Mouse (Mus musculus) MEL (cell line): ENCODE results near the gene Gpatch3. TPM values are rescaled to one million over a fixed set of nuclear protein-coding genes. Genes with fewer than 3 reads are reported as not detected.

Source experiments
- DNase-seq: peaks from one replicate; pipeline ENCODE4 v3.0.0; 2011; ENCODE audit warnings: low read depth, low spot score
- H3K27ac ChIP-seq: 2 replicates; pipeline ENCODE4 v1.5.1; 2012; ENCODE audit warnings: low read depth, mild to moderate bottlenecking, control low read depth, low read length, moderate library complexity; ENCODE audit not compliant: control insufficient read depth
- H3K27me3 ChIP-seq, 2 experiments: fragments of 150-350 bp in 1 of 2; sonication (generic) in 1 of 2; 2 replicates each; pipeline ENCODE4 v1.6.1; 2012; ENCODE audit warnings: low read length in 2 of 2, mild to moderate bottlenecking in 2 of 2, improper control_type of control experiment in 1 of 2, moderate library complexity in 1 of 2; ENCODE audit not compliant: insufficient read depth in 2 of 2, control insufficient read depth in 1 of 2
- H3K36me3 ChIP-seq, 2 experiments: 2 replicates each; pipeline ENCODE4 v1.6.1; 2012 to 2014; ENCODE audit warnings: low read length in 2 of 2, improper control_type of control experiment in 1 of 2, inconsistent platforms in 1 of 2, mild to moderate bottlenecking in 1 of 2; ENCODE audit not compliant: insufficient read depth in 2 of 2, control insufficient read depth in 1 of 2
- H3K4me1 ChIP-seq, 2 experiments: fragments of 150-350 bp in 1 of 2; sonication (generic) in 1 of 2; 2 replicates each; pipeline ENCODE4 v1.6.1; 2012; ENCODE audit warnings: low read length in 2 of 2, improper control_type of control experiment in 1 of 2, mild to moderate bottlenecking in 1 of 2; ENCODE audit not compliant: insufficient read depth in 2 of 2, control insufficient read depth in 1 of 2
- H3K4me3 ChIP-seq, 2 experiments: fragments of 150-350 bp in 1 of 2; sonication (generic) in 1 of 2; 2 replicates each; pipeline ENCODE4 v1.5.1; 2012; ENCODE audit warnings: low read depth in 2 of 2, low read length in 2 of 2, mild to moderate bottlenecking in 2 of 2, moderate library complexity in 2 of 2, control low read depth in 1 of 2, improper control_type of control experiment in 1 of 2; ENCODE audit not compliant: control insufficient read depth in 1 of 2, insufficient read depth in 1 of 2
- H3K79me2 ChIP-seq: 2 replicates; pipeline ENCODE4 v1.6.1; 2012; ENCODE audit warnings: mild to moderate bottlenecking, low read length, moderate library complexity; ENCODE audit not compliant: control insufficient read depth, poor library complexity, insufficient read depth
- H3K9ac ChIP-seq: 2 replicates; pipeline ENCODE4 v1.6.1; 2012; ENCODE audit warnings: low read depth, mild to moderate bottlenecking, control low read depth, low read length, moderate library complexity; ENCODE audit not compliant: control insufficient read depth, poor library complexity, severe bottlenecking
- H3K9me3 ChIP-seq: fragments of 150-350 bp; sonication (generic); replicated peaks from 2 replicates; pipeline ENCODE4 v1.6.1; 2012; ENCODE audit warnings: mild to moderate bottlenecking, low read length, improper control_type of control experiment, moderate library complexity; ENCODE audit not compliant: insufficient read depth
- E2F4 ChIP-seq: IDR thresholded peaks from 2 replicates; pipeline ENCODE4 v1.6.1; 2011; ENCODE audit warnings: low read depth, low read length, improper control_type of control experiment, borderline replicate concordance
- ETS1 ChIP-seq: IDR thresholded peaks from 2 replicates; pipeline ENCODE4 v1.6.1; 2012; ENCODE audit warnings: low read depth, mild to moderate bottlenecking, inconsistent platforms, low read length, improper control_type of control experiment, moderate library complexity
- GATA1 ChIP-seq: IDR thresholded peaks from 2 replicates; pipeline ENCODE4 v1.6.1; 2011; ENCODE audit warnings: low read depth, low read length, improper control_type of control experiment
- KAT2A ChIP-seq: conservative IDR thresholded peaks from 2 replicates; pipeline ENCODE4 v1.6.1; 2012; ENCODE audit warnings: low read depth, low read length, improper control_type of control experiment, inconsistent platforms
- MYB ChIP-seq: IDR thresholded peaks from 2 replicates; pipeline ENCODE4 v1.6.1; 2011; ENCODE audit warnings: mild to moderate bottlenecking, low read depth, low read length, improper control_type of control experiment
- NELFE ChIP-seq: IDR thresholded peaks from 2 replicates; pipeline ENCODE4 v1.6.1; 2011; ENCODE audit warnings: low read depth, low read length, improper control_type of control experiment
- NRF1 ChIP-seq: IDR thresholded peaks from 2 replicates; pipeline ENCODE4 v1.6.1; 2014; ENCODE audit warnings: low read depth, mild to moderate bottlenecking, inconsistent platforms, low read length, improper control_type of control experiment, moderate library complexity; ENCODE audit not compliant: poor library complexity, insufficient read depth, severe bottlenecking
- RAD21 ChIP-seq: IDR thresholded peaks from 2 replicates; pipeline ENCODE4 v1.6.1; 2011; ENCODE audit warnings: mild to moderate bottlenecking, low read depth, low read length, improper control_type of control experiment
- RCOR1 ChIP-seq: IDR thresholded peaks from 2 replicates; pipeline ENCODE4 v1.6.1; 2012; ENCODE audit warnings: low read depth, mild to moderate bottlenecking, inconsistent platforms, low read length, improper control_type of control experiment
- TBP ChIP-seq: IDR thresholded peaks from 2 replicates; pipeline ENCODE4 v1.8.0; 2011; ENCODE audit warnings: low read depth, low read length, improper control_type of control experiment
- ZKSCAN1 ChIP-seq: IDR thresholded peaks from 2 replicates; pipeline ENCODE4 v1.6.1; 2012; ENCODE audit warnings: low read depth, mild to moderate bottlenecking, inconsistent platforms, low read length, improper control_type of control experiment, moderate library complexity
- ZNF384 ChIP-seq: IDR thresholded peaks from 2 replicates; pipeline ENCODE4 v1.6.1; 2012; ENCODE audit warnings: low read depth, mild to moderate bottlenecking, inconsistent platforms, low read length, improper control_type of control experiment
- polyA plus RNA-seq, 2 experiments: library from polyadenylated mRNA; stranded (reverse) in 1 of 2; unstranded in 1 of 2; fragments of >175 nt in 1 of 2; fragments of >200 nt in 1 of 2; gene quantifications; 2 replicates each; pipeline versions ENCODE4 v1.2.1 to v1.2.4; 2012; ENCODE audit warnings: low replicate concordance in 2 of 2, low read depth in 1 of 2; ENCODE audit not compliant: insufficient read length in 2 of 2, insufficient read depth in 1 of 2, missing spikeins in 1 of 2
- total RNA-seq: library from RNA; depleted of rRNA; stranded (reverse); fragments of 300-350 nt; gene quantifications from 2 replicates; pipeline ENCODE4 v1.2.3, GENCODE M21; 2012

The Gpatch3 gene
- total and polyA plus RNA-seq, 3 experiments = 9.8 to 16.5 TPM; not detected in 1

DNA sequence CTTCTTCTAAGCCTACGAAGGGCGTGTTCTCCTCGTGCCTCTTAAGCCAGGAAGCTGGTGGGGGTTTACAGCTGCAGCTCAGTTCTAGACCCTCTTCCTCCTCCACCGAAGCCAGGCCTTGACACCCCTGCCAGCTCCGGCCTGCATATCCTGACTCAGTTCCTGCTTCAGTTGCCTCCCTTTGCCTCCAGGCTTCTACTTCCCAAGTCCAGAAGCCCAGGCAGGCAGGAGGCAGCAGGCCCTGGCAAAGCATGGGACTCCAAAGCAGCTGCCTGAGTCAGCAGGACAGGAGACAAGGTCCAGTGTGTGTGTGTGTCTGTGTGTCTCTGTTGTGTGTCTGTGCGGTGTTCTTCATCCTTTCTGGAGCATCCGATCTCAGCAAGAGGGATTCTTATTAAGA, 29.6 kb downstream of the Gpatch3 start:
- H3K4me1 ChIP-seq = no peaks in the 10 kb centered on the region
- H3K4me3 ChIP-seq = no peak overlapping the region
- H3K79me2 ChIP-seq = no peaks in the 10 kb centered on the region; the same call in 1 of the 2 replicates
- H3K27ac ChIP-seq = no peak overlapping the region
- H3K27me3 ChIP-seq = no peaks in the 10 kb centered on the region
- no peak overlapping the region for H3K9ac ChIP-seq
- no peak for DNase-seq
- TF ChIP-seq ETS1 = no peak
- TF ChIP-seq, all 39 proteins: peak for 0
- H3K9me3 ChIP-seq = no peaks in the 10 kb centered on the region
- no peaks in the 10 kb centered on the region for H3K36me3 ChIP-seq

- no peaks in the 10 kb centered on the region for H3K4me1 ChIP-seq
- no peak for DNase-seq
- no peaks in the 10 kb centered on the region for H3K9me3 ChIP-seq
- no peak overlapping the region for H3K27ac ChIP-seq
- no peak overlapping the region for H3K4me3 ChIP-seq
- no peaks in the 10 kb centered on the region for H3K79me2 ChIP-seq
- no peak overlapping the region for H3K9ac ChIP-seq
- no peaks in the 10 kb centered on the region for H3K27me3 ChIP-seq
- H3K36me3 ChIP-seq = no peaks in the 10 kb centered on the region
- TF ChIP-seq E2F4 (no peak), KAT2A (no peak), RAD21 (no peak), RCOR1 (no peak), ZKSCAN1 (no peak), ZNF384 (no peak), GATA1 (no peak), NRF1 (no peak)
Measured at GRCm38 (mm10) chr4:133604856-133605255, 30.3 kb downstream of the Gpatch3 start.

DNA sequence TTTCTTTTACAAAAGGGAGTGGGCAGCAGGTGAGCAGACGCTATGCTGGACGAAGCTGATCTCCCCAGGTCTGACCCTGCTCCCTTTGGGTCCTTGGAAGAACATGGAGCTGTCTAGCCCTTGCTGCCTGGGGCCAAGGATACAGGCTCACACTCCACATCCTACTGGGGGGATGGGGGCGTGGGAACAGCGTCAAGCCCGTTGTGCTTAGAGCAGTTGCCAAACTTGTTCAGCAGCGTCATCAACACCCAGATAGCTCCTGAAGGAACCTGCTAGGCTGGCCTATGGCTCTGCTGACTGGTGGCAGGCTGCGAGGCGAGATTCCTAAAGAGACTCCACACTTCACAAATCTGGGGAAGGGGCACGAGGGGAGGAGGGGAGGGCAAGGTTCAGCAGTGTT, 30.8 kb downstream of the Gpatch3 start:
- Histone ChIP-seq H3K27me3 (no peaks in the 10 kb centered on the region), H3K9ac (no peak overlapping the region), H3K27ac (no peak overlapping the region), H3K9me3 (no peaks in the 10 kb centered on the region), H3K79me2 (no peaks in the 10 kb centered on the region), H3K36me3 (no peaks in the 10 kb centered on the region), H3K4me3 (no peak overlapping the region), H3K4me1 (no peaks in the 10 kb centered on the region)
- DNase-seq = no peak
- no peak for TF ChIP-seq NELFE
- TF ChIP-seq E2F4 = no peak
- no peak for TF ChIP-seq TBP
- no peak for TF ChIP-seq MYB
